Mouse (Mus musculus) heart, adult 2 months (tissue): Measurements from ENCODE around the gene Bmp8a. TPM values are rescaled to one million over a fixed set of nuclear protein-coding genes. Genes with fewer than 3 reads are reported as not detected.

Experiments used
- DNase-seq, 2 experiments: peaks; one replicate each; pipeline ENCODE4 v3.0.0; 2021
- H3K27ac ChIP-seq: fragments of 200-600 bp; 2 replicates; pipeline ENCODE4 v1.8.1; 2022
- H3K27me3 ChIP-seq: fragments of 200-500 bp; 2 replicates; pipeline ENCODE4 v1.6.1; 2012; ENCODE audit warnings: mild to moderate bottlenecking, low read length, inconsistent platforms, mixed read lengths; ENCODE audit not compliant: control insufficient read depth, insufficient read depth
- H3K36me3 ChIP-seq: fragments of 200-500 bp; 2 replicates; pipeline ENCODE4 v1.6.1; 2012; ENCODE audit warnings: low read length, inconsistent platforms; ENCODE audit not compliant: control insufficient read depth, insufficient read depth
- H3K4me1 ChIP-seq: fragments of 200-500 bp; 2 replicates; pipeline ENCODE4 v1.6.1; 2011; ENCODE audit warnings: low read length; ENCODE audit not compliant: control insufficient read depth, insufficient read depth
- H3K4me3 ChIP-seq: fragments of 200-600 bp; 2 replicates; pipeline ENCODE4 v1.8.1; 2022
- H3K79me2 ChIP-seq: fragments of 200-500 bp; replicated peaks from 2 replicates; pipeline ENCODE4 v1.6.1; 2012; ENCODE audit warnings: mild to moderate bottlenecking, inconsistent platforms, low read length, moderate library complexity, mixed read lengths; ENCODE audit not compliant: control insufficient read depth, insufficient read depth
- H3K9ac ChIP-seq: fragments of 200-500 bp; 2 replicates; pipeline ENCODE4 v1.6.1; 2012; ENCODE audit warnings: low read depth, mild to moderate bottlenecking, control low read depth, inconsistent platforms, low read length, mixed read lengths
- CTCF ChIP-seq: fragments of 200-600 bp; IDR thresholded peaks from 2 replicates; pipeline ENCODE4 v1.8.1; 2022; ENCODE audit warnings: antibody characterized with exemption, mild to moderate bottlenecking, moderate library complexity
- EP300 ChIP-seq: fragments of 200-500 bp; IDR thresholded peaks from 2 replicates; pipeline ENCODE4 v1.6.1; 2011; ENCODE audit warnings: low read depth, low read length, control low read depth; ENCODE audit not compliant: insufficient read depth
- POLR2A ChIP-seq: fragments of 200-500 bp; IDR thresholded peaks from 2 replicates; pipeline ENCODE4 v1.6.1; 2011; ENCODE audit warnings: mild to moderate bottlenecking, low read depth, low read length, control low read depth; ENCODE audit not compliant: insufficient read depth
- WGBS: fragments of 180-500 bp; shearing (Covaris S2); methylation state at CpG from one replicate; pipeline ENCODE4 v1.1.7; 2018; 5-methylcytosine and 5-hydroxymethylcytosine counted together
- intact Hi-C: fragments of 180-260 bp; cut with DNase I; formaldehyde crosslinking; loops from one replicate; pipeline ENCODE4 v1.15.1; 2025
- long read RNA-seq: library from polyadenylated mRNA; stranded (forward); transcript quantifications from one replicate; pipeline ENCODE4 v2.0.0, GENCODE M21; 2021
- polyA plus RNA-seq: library from polyadenylated mRNA; depleted of rRNA; stranded (reverse); fragments of >200 nt; gene quantifications from 2 replicates; pipeline ENCODE4 v1.2.3, GENCODE M21; 2012; rRNA removed
- total RNA-seq, 2 experiments: library from RNA; stranded (reverse); gene quantifications; 2 replicates each; pipeline ENCODE4 v1.2.3; 2021

Gene Bmp8a
- total RNA-seq (not detected), polyA plus RNA-seq (not detected in 2 replicates)
- long read RNA-seq: 0 reads

GRCm38 (mm10) chr4:123342642-123343470 is at the start of gene Bmp8a:
Gene Bmp8a, minus strand, starts transcription at chr4:123343252.
- Histone ChIP-seq H3K4me1 (no peaks in the 10 kb centered on the region), H3K4me3 (peak within 1 kb of the TSS; percentile 47), H3K27ac (no peak within 1 kb of the TSS), H3K9ac (peak within 1 kb of the TSS; percentile 17), H3K27me3 (peaks cover 8% of the 10 kb centered on the region), H3K79me2 (no peaks in the 10 kb centered on the region), H3K36me3 (no peaks in the 10 kb centered on the region)
- DNase-seq: peak; percentile 74 to 76
- under 1% methylated on average over 65 of the region's 65 CpGs for WGBS
- intact Hi-C loops: no loop called here
- TF ChIP-seq EP300 (no peak), CTCF (no peak), POLR2A (no peak)

GRCm38 (mm10) chr4:123392187-123392586 is 49.1 kb upstream of the Bmp8a start:
- no peaks in the 10 kb centered on the region; the same call in 1 of the 2 replicates for H3K79me2 ChIP-seq
- no peak for DNase-seq
- H3K27ac ChIP-seq: no peak overlapping the region
- no peak overlapping the region for H3K4me3 ChIP-seq
- H3K27me3 ChIP-seq: no peaks in the 10 kb centered on the region
- H3K4me1 ChIP-seq: peaks cover 3% of the 10 kb centered on the region
- WGBS: 92% methylated on average over 1 of the region's 1 CpGs
- peaks cover 32% of the 10 kb centered on the region for H3K36me3 ChIP-seq
- H3K9ac ChIP-seq: no peak overlapping the region
- TF ChIP-seq EP300 (no peak), CTCF (peak; percentile 71), POLR2A (no peak)
- intact Hi-C loops: no loop called here

DNA sequence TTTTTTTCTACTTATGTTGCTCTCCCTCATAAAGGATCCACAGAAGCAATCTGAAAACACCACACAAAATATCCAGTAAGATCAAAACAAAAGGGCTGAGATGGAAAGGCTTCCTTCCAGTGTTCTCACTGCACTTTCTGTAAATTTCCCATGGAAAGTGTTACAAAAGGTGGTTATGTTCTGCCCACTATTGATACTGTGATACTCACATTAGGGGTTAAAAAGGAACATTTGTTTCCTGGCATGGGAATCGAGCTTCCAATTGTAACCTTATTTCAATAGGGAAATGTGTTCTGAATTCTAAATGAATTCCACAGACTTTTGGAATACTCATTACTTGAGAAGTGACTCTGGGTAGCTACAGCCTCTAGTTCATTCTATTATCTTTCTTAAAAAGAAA is 42.0 kb upstream of the Bmp8a start:
- H3K4me3 ChIP-seq: no peak overlapping the region
- peaks cover 23% of the 10 kb centered on the region for H3K36me3 ChIP-seq
- WGBS: 54% methylated on average over 1 of the region's 1 CpGs
- no peak for TF ChIP-seq EP300
- no peaks in the 10 kb centered on the region for H3K27me3 ChIP-seq
- H3K27ac ChIP-seq: no peak overlapping the region
- H3K79me2 ChIP-seq: no peaks in the 10 kb centered on the region; the same call in 1 of the 2 replicates
- no peak for DNase-seq
- H3K4me1 ChIP-seq: no peaks in the 10 kb centered on the region
- intact Hi-C loops: loop anchor here (5.0 kb wide), 1 partner anchor 107 kb away; no protein-coding TSS in a partner anchor
- H3K9ac ChIP-seq: no peak overlapping the region

DNA sequence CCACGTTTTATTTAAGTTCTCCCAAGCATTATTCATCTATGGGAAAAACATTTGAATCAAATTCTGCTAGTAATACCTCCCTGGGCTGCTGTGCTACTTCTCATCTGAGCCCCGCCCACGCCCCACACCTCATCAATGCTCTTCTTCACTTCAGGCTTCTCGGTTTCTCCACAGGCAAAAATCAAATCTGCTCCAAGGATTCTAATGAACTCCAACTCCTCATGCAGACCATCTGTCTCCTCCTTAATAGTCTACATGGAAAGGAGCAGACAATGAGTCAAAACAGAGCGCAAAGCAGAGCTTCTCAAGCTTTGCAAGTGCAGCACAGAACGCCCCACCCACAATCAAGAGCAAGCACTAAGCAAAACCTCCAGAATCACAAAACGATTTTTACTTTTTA is 40.1 kb upstream of the Bmp8a start:
- Histone ChIP-seq H3K27ac (no peak overlapping the region), H3K4me3 (no peak overlapping the region), H3K4me1 (no peaks in the 10 kb centered on the region), H3K36me3 (peaks cover 15% of the 10 kb centered on the region), H3K9ac (no peak overlapping the region), H3K79me2 (no peaks in the 10 kb centered on the region), H3K27me3 (no peaks in the 10 kb centered on the region)
- no peak for TF ChIP-seq EP300
- TF ChIP-seq CTCF: no peak
- no peak for TF ChIP-seq POLR2A
- no peak for DNase-seq
- 89% methylated on average over 7 of the region's 7 CpGs for WGBS
- intact Hi-C loops: no loop called here

- TF ChIP-seq EP300: no peak
- TF ChIP-seq CTCF: no peak
- no peak for TF ChIP-seq POLR2A
- H3K9ac ChIP-seq: no peak overlapping the region
- H3K36me3 ChIP-seq: peaks cover 11% of the 10 kb centered on the region
- WGBS: 83% methylated on average over 4 of the region's 4 CpGs
- no peaks in the 10 kb centered on the region for H3K79me2 ChIP-seq
- H3K4me3 ChIP-seq: no peak overlapping the region
- DNase-seq: no peak
- no peaks in the 10 kb centered on the region for H3K4me1 ChIP-seq
- intact Hi-C loops: no loop called here
- no peak overlapping the region for H3K27ac ChIP-seq
- no peaks in the 10 kb centered on the region for H3K27me3 ChIP-seq
These were observed 39.0 kb upstream of the Bmp8a start for GRCm38 (mm10) chr4:123382051-123382450.

- H3K9ac ChIP-seq: no peak overlapping the region
- intact Hi-C loops: no loop called here
- TF ChIP-seq POLR2A: no peak
- no peak for TF ChIP-seq CTCF
- TF ChIP-seq EP300: no peak
- peaks cover 13% of the 10 kb centered on the region for H3K36me3 ChIP-seq
- H3K4me1 ChIP-seq: no peaks in the 10 kb centered on the region
- no peak overlapping the region for H3K4me3 ChIP-seq
- H3K27me3 ChIP-seq: no peaks in the 10 kb centered on the region
- WGBS: 93% methylated on average over 11 of the region's 11 CpGs
- H3K79me2 ChIP-seq: no peaks in the 10 kb centered on the region
- H3K27ac ChIP-seq: no peak overlapping the region
- no peak for DNase-seq
These were observed 38.5 kb upstream of the Bmp8a start for GRCm38 (mm10) chr4:123381598-123381997.
